Mouse (Mus musculus): ENCODE results near the gene Cfap69.

DNA sequence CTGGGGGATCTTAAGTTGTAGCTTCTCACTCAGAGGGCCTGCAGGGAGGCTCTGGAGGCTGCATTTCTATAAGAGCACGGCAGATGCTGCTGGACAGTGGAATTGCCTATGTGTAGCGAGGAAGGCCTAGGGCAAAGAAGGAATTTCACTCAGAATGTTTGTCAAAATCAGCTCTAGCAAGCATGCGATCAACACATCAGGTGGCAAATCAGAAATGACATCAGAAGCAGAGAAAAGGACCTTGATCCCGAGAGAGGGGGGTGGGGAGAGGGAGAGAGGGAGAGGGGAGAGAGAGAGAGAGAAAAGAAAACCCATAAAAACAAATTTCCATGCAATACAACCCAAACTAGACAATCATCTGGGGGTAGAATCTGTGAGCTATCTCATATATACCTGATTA is 19.3 kb upstream of the Cfap69 start:
- TF ChIP-seq CTCF (IDR thresholded peaks at IDR 0.05; ENCODE audit: extremely low read depth, insufficient read length, insufficient replicate concordance, low read depth, low read length) (no peak), POLR2A (IDR thresholded peaks at IDR 0.05; ENCODE audit: low read depth, low read length) (no peak)

Measured in small intestine, adult 2 months (tissue).